Mouse (Mus musculus): ENCODE data around the gene Pde4b.

DNA sequence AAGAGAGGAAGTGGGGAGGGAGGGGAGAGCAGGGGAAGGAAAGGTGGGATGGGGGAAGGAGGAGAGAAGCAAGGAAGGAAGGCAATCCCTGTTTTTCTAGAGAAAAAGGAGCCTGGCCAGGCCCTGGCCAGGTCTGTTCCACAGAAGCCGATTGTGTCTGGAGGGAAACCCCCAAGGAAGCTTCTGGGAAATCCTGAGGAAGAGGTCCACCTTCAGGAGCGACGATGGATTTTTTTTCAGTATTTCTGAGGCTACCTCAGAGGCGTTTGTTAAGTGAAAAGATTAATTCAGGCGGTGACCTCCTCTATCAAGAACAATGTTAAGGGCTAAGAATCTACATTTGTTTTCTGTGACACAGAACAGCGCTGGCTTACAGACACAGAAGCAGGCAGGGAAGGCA, 542.9 kb downstream of the Pde4b start:
- TF ChIP-seq CTCF (IDR thresholded peaks at IDR 0.05; ENCODE audit: low read depth, low read length) (no peak), POLR2A (IDR thresholded peaks at IDR 0.05; ENCODE audit: extremely low read depth, insufficient read depth, low read length) (no peak)
